Mouse (Mus musculus) olfactory bulb, adult 2 months (tissue): ENCODE measurements around the gene Spx. TPM values are rescaled to one million over a fixed set of nuclear protein-coding genes. Genes with fewer than 3 reads are reported as not detected.

ENCODE experiments used
- H3K27ac ChIP-seq: fragments of 200-500 bp; 2 replicates; pipeline ENCODE4 v1.5.1; 2012; ENCODE audit warnings: low read depth, low read length; ENCODE audit not compliant: insufficient read depth
- H3K4me1 ChIP-seq: fragments of 200-500 bp; 2 replicates; pipeline ENCODE4 v1.6.1; 2012; ENCODE audit warnings: low read length; ENCODE audit not compliant: control insufficient read depth, insufficient read depth
- H3K4me3 ChIP-seq: fragments of 200-500 bp; 2 replicates; pipeline ENCODE4 v1.5.1; 2012; ENCODE audit warnings: mild to moderate bottlenecking, low read depth, low read length, moderate library complexity; ENCODE audit not compliant: insufficient read depth
- CTCF ChIP-seq: fragments of 200-500 bp; IDR thresholded peaks from 2 replicates; pipeline ENCODE4 v1.5.1; 2012; ENCODE audit warnings: low read depth, mild to moderate bottlenecking, low read length, moderate library complexity; ENCODE audit not compliant: insufficient read depth
- POLR2A ChIP-seq: fragments of 200-500 bp; IDR thresholded peaks from 2 replicates; pipeline ENCODE4 v1.6.1; 2012; ENCODE audit warnings: mild to moderate bottlenecking, low read depth, low read length, moderate library complexity; ENCODE audit not compliant: insufficient read depth
- WGBS: fragments of 180-500 bp; shearing (Covaris S2); methylation state at CpG from one replicate; pipeline ENCODE4 v1.1.7; 2018; 5-methylcytosine and 5-hydroxymethylcytosine counted together
- polyA plus RNA-seq: library from polyadenylated mRNA; stranded (reverse); fragments of >200 nt; gene quantifications from 2 replicates; pipeline ENCODE4 v1.2.4, GENCODE M21; 2012; ENCODE audit warnings: low replicate concordance; ENCODE audit not compliant: missing spikeins, insufficient read depth, insufficient read length

Gene Spx
- polyA plus RNA-seq, 1 experiment, result not detected

DNA sequence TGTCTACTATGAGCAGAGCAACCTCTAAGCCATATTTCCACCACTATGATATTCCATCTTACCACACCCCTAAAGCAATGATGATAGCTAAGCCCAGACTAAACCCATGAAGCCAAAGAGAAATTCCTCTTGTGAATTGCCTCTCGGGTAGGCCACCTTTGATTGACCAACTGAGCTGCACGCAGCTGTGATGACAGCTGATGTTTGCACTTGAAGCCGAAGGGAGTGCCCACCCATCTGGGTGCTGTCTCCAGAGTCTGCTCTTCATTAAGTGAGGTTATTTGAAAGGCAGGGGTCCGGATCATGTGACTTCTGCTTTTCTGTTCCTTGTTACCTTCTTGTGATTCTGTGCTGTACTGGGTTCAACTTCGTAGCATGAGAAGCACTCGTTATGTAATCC, 49.0 kb downstream of the Spx start:
- H3K4me3 ChIP-seq, result no peak overlapping the region
- TF ChIP-seq POLR2A, result no peak
- no peak for TF ChIP-seq CTCF
- WGBS, result 83% methylated on average over 6 of the region's 6 CpGs
- no peaks in the 10 kb centered on the region for H3K4me1 ChIP-seq
- no peak overlapping the region for H3K27ac ChIP-seq

Other genes starting within 250 kb of the Spx start
- not detected in 2 replicates for gene Slco1a6, start 204.9 kb upstream of the Spx start, polyA plus RNA-seq
- not detected in 2 replicates for gene Iapp, start 115.0 kb upstream of the Spx start, polyA plus RNA-seq
- gene Slco1a5, start 90.5 kb upstream of the Spx start, polyA plus RNA-seq, result not detected in 2 replicates
- gene Pyroxd1, start 67.8 kb upstream of the Spx start, polyA plus RNA-seq, result not detected in 2 replicates
- not detected in 2 replicates for gene Recql, start 26.4 kb upstream of the Spx start, polyA plus RNA-seq
- gene Golt1b, start 26.2 kb upstream of the Spx start, polyA plus RNA-seq, result not detected in 2 replicates
- gene Gys2, start 59.7 kb downstream of the Spx start, polyA plus RNA-seq, result not detected in 2 replicates
- gene Ldhb, start 94.5 kb downstream of the Spx start, polyA plus RNA-seq, result 432 and 608 TPM in 2 replicates
- not detected in 2 replicates for gene Kcnj8, start 158.2 kb downstream of the Spx start, polyA plus RNA-seq